Mouse (Mus musculus): ENCODE measurements around the gene Fgfr2. TPM values are rescaled to one million over a fixed set of nuclear protein-coding genes. Genes with fewer than 3 reads are reported as not detected.

The Fgfr2 gene
- polyA plus RNA-seq, 1 experiment from 2014 or later = 92.0 TPM

GRCm38 (mm10) chr7:133121661-133122378 is 1.3 kb downstream of the Fgfr2 start:
- DNase-seq (ENCODE audit: low spot score, missing footprints) = peak; percentile 97
- ATAC-seq (ENCODE audit: low FRiP score) = peak; percentile 23
- no peaks in the 10 kb centered on the region for H3K9me3 ChIP-seq (ENCODE audit: control insufficient read depth, low read length)
- peak overlapping the region; percentile 99 for H3K27ac ChIP-seq (ENCODE audit: low read depth, low read length)
- peaks cover 37% of the 10 kb centered on the region for H3K4me1 ChIP-seq (ENCODE audit: control insufficient read depth, insufficient read depth, low read length)
- no peaks in the 10 kb centered on the region for H3K36me3 ChIP-seq (ENCODE audit: control insufficient read depth, insufficient read depth, low read length)
- H3K4me2 ChIP-seq = peak overlapping the region; percentile 98
- under 1% methylated on average over 81 of the region's 94 CpGs for WGBS
- peak overlapping the region; percentile 99 for H3K9ac ChIP-seq (ENCODE audit: low read length)
- H3K27me3 ChIP-seq (ENCODE audit: control insufficient read depth, insufficient read depth, low read length) = peaks cover 10% of the 10 kb centered on the region
- peak overlapping the region; percentile 93 for H3K4me3 ChIP-seq (ENCODE audit: low read depth, low read length)

GRCm38 (mm10) chr7:133121080-133121607 is 2.0 kb downstream of the Fgfr2 start:
- H3K4me3 ChIP-seq (ENCODE audit: low read depth, low read length) = peak overlapping the region; percentile 93
- H3K4me1 ChIP-seq (ENCODE audit: control insufficient read depth, insufficient read depth, low read length) = peaks cover 43% of the 10 kb centered on the region
- DNase-seq (ENCODE audit: low spot score, missing footprints) (peak; percentile 90), ATAC-seq (ENCODE audit: low FRiP score) (no peak)
- WGBS = under 1% methylated on average over 14 of the region's 14 CpGs
- H3K36me3 ChIP-seq (ENCODE audit: control insufficient read depth, insufficient read depth, low read length) = no peaks in the 10 kb centered on the region
- no peaks in the 10 kb centered on the region for H3K9me3 ChIP-seq (ENCODE audit: control insufficient read depth, low read length)
- H3K9ac ChIP-seq (ENCODE audit: low read length) = peak overlapping the region; percentile 99
- peaks cover 9% of the 10 kb centered on the region for H3K27me3 ChIP-seq (ENCODE audit: control insufficient read depth, insufficient read depth, low read length)
- H3K4me2 ChIP-seq = peak overlapping the region; percentile 98
- H3K27ac ChIP-seq (ENCODE audit: low read depth, low read length) = peak overlapping the region; percentile 99

- H3K4me1 ChIP-seq (ENCODE audit: control insufficient read depth, insufficient read depth, low read length) = peaks cover 50% of the 10 kb centered on the region
- peak; percentile 92 for DNase-seq (ENCODE audit: low spot score, missing footprints)
- 2% methylated on average over 15 of the region's 15 CpGs for WGBS
These were observed 2.9 kb downstream of the Fgfr2 start for GRCm38 (mm10) chr7:133120221-133120751.

GRCm38 (mm10) chr7:133117815-133118214 is 5.3 kb downstream of the Fgfr2 start:
- WGBS = 9% methylated on average over 2 of the region's 2 CpGs
- Histone ChIP-seq H3K9me3 (ENCODE audit: control insufficient read depth, low read length) (no peaks in the 10 kb centered on the region), H3K4me3 (ENCODE audit: low read depth, low read length) (no peak overlapping the region), H3K27me3 (ENCODE audit: control insufficient read depth, insufficient read depth, low read length) (no peaks in the 10 kb centered on the region), H3K9ac (ENCODE audit: low read length) (no peak overlapping the region), H3K27ac (ENCODE audit: low read depth, low read length) (no peak overlapping the region), H3K4me2 (peak overlapping the region; percentile 17), H3K4me1 (ENCODE audit: control insufficient read depth, insufficient read depth, low read length) (peaks cover 61% of the 10 kb centered on the region), H3K36me3 (ENCODE audit: control insufficient read depth, insufficient read depth, low read length) (no peaks in the 10 kb centered on the region)
- DNase-seq (ENCODE audit: low spot score, missing footprints) (peak; percentile 88), ATAC-seq (ENCODE audit: low FRiP score) (no peak)

More at GRCm38 (mm10) chr7:133120221-133120751, 2.9 kb downstream of the Fgfr2 start:
- no peak for ATAC-seq (ENCODE audit: low FRiP score)
- Histone ChIP-seq H3K27ac (ENCODE audit: low read depth, low read length) (no peak overlapping the region), H3K27me3 (ENCODE audit: control insufficient read depth, insufficient read depth, low read length) (0 out of 2 replicates have a peak, but pooled peaks cover 1% of the 10 kb centered on the region), H3K4me3 (ENCODE audit: low read depth, low read length) (peak overlapping the region; percentile 93), H3K9me3 (ENCODE audit: control insufficient read depth, low read length) (no peaks in the 10 kb centered on the region), H3K9ac (ENCODE audit: low read length) (peak overlapping the region; percentile 53), H3K4me2 (peak overlapping the region; percentile 98), H3K36me3 (ENCODE audit: control insufficient read depth, insufficient read depth, low read length) (no peaks in the 10 kb centered on the region)

GRCm38 (mm10) chr7:133116542-133116941 is 6.6 kb downstream of the Fgfr2 start:
- DNase-seq (ENCODE audit: low spot score, missing footprints) = no peak
- no peak overlapping the region for H3K27ac ChIP-seq (ENCODE audit: low read depth, low read length)
- no peak overlapping the region for H3K9ac ChIP-seq (ENCODE audit: low read length)
- H3K4me3 ChIP-seq (ENCODE audit: low read depth, low read length) = no peak overlapping the region
- no peak for ATAC-seq (ENCODE audit: low FRiP score)
- no peaks in the 10 kb centered on the region for H3K36me3 ChIP-seq (ENCODE audit: control insufficient read depth, insufficient read depth, low read length)
- H3K9me3 ChIP-seq (ENCODE audit: control insufficient read depth, low read length) = no peaks in the 10 kb centered on the region
- no peaks in the 10 kb centered on the region for H3K27me3 ChIP-seq (ENCODE audit: control insufficient read depth, insufficient read depth, low read length)
- no peak overlapping the region for H3K4me2 ChIP-seq
- peaks cover 72% of the 10 kb centered on the region for H3K4me1 ChIP-seq (ENCODE audit: control insufficient read depth, insufficient read depth, low read length)

GRCm38 (mm10) chr7:133115886-133116285 is 7.3 kb downstream of the Fgfr2 start:
- Histone ChIP-seq H3K27me3 (ENCODE audit: control insufficient read depth, insufficient read depth, low read length) (no peaks in the 10 kb centered on the region), H3K36me3 (ENCODE audit: control insufficient read depth, insufficient read depth, low read length) (no peaks in the 10 kb centered on the region), H3K4me2 (peak overlapping the region; percentile 30), H3K9ac (ENCODE audit: low read length) (peak overlapping the region; percentile 27; the same call in 1 of the 2 replicates), H3K4me3 (ENCODE audit: low read depth, low read length) (no peak overlapping the region; the same call in 1 of the 2 replicates), H3K27ac (ENCODE audit: low read depth, low read length) (no peak overlapping the region), H3K4me1 (ENCODE audit: control insufficient read depth, insufficient read depth, low read length) (peaks cover 79% of the 10 kb centered on the region), H3K9me3 (ENCODE audit: control insufficient read depth, low read length) (no peaks in the 10 kb centered on the region)
- no peak for ATAC-seq (ENCODE audit: low FRiP score)
- peak; percentile 92 for DNase-seq (ENCODE audit: low spot score, missing footprints)
- 14% methylated on average over 15 of the region's 15 CpGs for WGBS

- Histone ChIP-seq H3K4me3 (ENCODE audit: low read depth, low read length) (no peak overlapping the region), H3K36me3 (ENCODE audit: control insufficient read depth, insufficient read depth, low read length) (no peaks in the 10 kb centered on the region), H3K27me3 (ENCODE audit: control insufficient read depth, insufficient read depth, low read length) (no peaks in the 10 kb centered on the region), H3K9me3 (ENCODE audit: control insufficient read depth, low read length) (no peaks in the 10 kb centered on the region), H3K9ac (ENCODE audit: low read length) (no peak overlapping the region), H3K27ac (ENCODE audit: low read depth, low read length) (no peak overlapping the region), H3K4me2 (peak overlapping the region; percentile 14), H3K4me1 (ENCODE audit: control insufficient read depth, insufficient read depth, low read length) (peaks cover 71% of the 10 kb centered on the region)
- DNase-seq (ENCODE audit: low spot score, missing footprints) = no peak
- 11% methylated on average over 20 of the region's 20 CpGs for WGBS
- peak; percentile 33; the same call in 1 of the 2 replicates for ATAC-seq (ENCODE audit: low FRiP score)
These were observed 8.2 kb downstream of the Fgfr2 start for GRCm38 (mm10) chr7:133114847-133115470.

- 76% methylated on average over 8 of the region's 8 CpGs for WGBS
- Histone ChIP-seq H3K4me1 (ENCODE audit: control insufficient read depth, insufficient read depth, low read length) (peaks cover 66% of the 10 kb centered on the region), H3K27me3 (ENCODE audit: control insufficient read depth, insufficient read depth, low read length) (no peaks in the 10 kb centered on the region), H3K4me2 (no peak overlapping the region), H3K4me3 (ENCODE audit: low read depth, low read length) (no peak overlapping the region), H3K9me3 (ENCODE audit: control insufficient read depth, low read length) (no peaks in the 10 kb centered on the region), H3K9ac (ENCODE audit: low read length) (no peak overlapping the region), H3K27ac (ENCODE audit: low read depth, low read length) (no peak overlapping the region), H3K36me3 (ENCODE audit: control insufficient read depth, insufficient read depth, low read length) (no peaks in the 10 kb centered on the region)
- ATAC-seq (ENCODE audit: low FRiP score) = no peak
- DNase-seq (ENCODE audit: low spot score, missing footprints) = no peak
These were observed 9.8 kb downstream of the Fgfr2 start for GRCm38 (mm10) chr7:133113185-133113895.
